Mouse (Mus musculus) embryo, embryonic 11.5 days (tissue): Measurements from ENCODE around the gene Nhsl1.
"Not testable (repeated sequence)": the region's sequence is repeated elsewhere in the genome, so short reads cannot be mapped to it uniquely, and the experiment has no call there.

ENCODE experiments used
- DNase-seq: peaks from one replicate; pipeline ENCODE4 v3.0.0-alpha.2; 2012; ENCODE audit warnings: low read depth, low spot score

The Nhsl1 gene

GRCm38 (mm10) chr10:18529177-18529576 is 210.4 kb downstream of the Nhsl1 start:
- no peak for DNase-seq

- DNase-seq: no peak
Observed at GRCm38 (mm10) chr10:18530161-18530560, 211.4 kb downstream of the Nhsl1 start.

- DNase-seq: no peak
Observed at GRCm38 (mm10) chr10:18532293-18532692, 213.5 kb downstream of the Nhsl1 start.

GRCm38 (mm10) chr10:18536889-18537288 is 218.1 kb downstream of the Nhsl1 start:
- DNase-seq: no peak

GRCm38 (mm10) chr10:18545309-18545708 is 226.5 kb downstream of the Nhsl1 start:
- DNase-seq: no peak

GRCm38 (mm10) chr10:18545813-18546235 is 227.0 kb downstream of the Nhsl1 start, which contains the start of gene Hebp2:
Hebp2 (minus strand) TSS chr10:18546076.
- peak; percentile 69 for DNase-seq

GRCm38 (mm10) chr10:18547381-18547780 is 228.6 kb downstream of the Nhsl1 start:
- no peak for DNase-seq

- DNase-seq: no peak
Observed at GRCm38 (mm10) chr10:18549321-18550216, 230.8 kb downstream of the Nhsl1 start.

GRCm38 (mm10) chr10:18559076-18559475 is 240.3 kb downstream of the Nhsl1 start:
- not testable (repeated sequence) for DNase-seq

- DNase-seq: no peak
Observed at GRCm38 (mm10) chr10:18561445-18561844, 242.7 kb downstream of the Nhsl1 start.

- no peak for DNase-seq
Observed at GRCm38 (mm10) chr10:18562940-18563339, 244.2 kb downstream of the Nhsl1 start.

- no peak for DNase-seq
Observed at GRCm38 (mm10) chr10:18572581-18572980, 253.8 kb downstream of the Nhsl1 start.
